Mouse (Mus musculus) liver, adult 2 months (tissue): ENCODE results near the gene Gm10642.

Experiments used
- CTCF ChIP-seq: fragments of 200-500 bp; IDR thresholded peaks from 2 replicates; pipeline ENCODE4 v1.5.1; 2011; ENCODE audit warnings: low read depth, low read length, control low read depth
- POLR2A ChIP-seq: fragments of 200-500 bp; IDR thresholded peaks from 2 replicates; pipeline ENCODE4 v1.6.1; 2011; ENCODE audit warnings: low read length, control low read depth; ENCODE audit not compliant: insufficient read depth; ENCODE audit errors: extremely low read depth

DNA sequence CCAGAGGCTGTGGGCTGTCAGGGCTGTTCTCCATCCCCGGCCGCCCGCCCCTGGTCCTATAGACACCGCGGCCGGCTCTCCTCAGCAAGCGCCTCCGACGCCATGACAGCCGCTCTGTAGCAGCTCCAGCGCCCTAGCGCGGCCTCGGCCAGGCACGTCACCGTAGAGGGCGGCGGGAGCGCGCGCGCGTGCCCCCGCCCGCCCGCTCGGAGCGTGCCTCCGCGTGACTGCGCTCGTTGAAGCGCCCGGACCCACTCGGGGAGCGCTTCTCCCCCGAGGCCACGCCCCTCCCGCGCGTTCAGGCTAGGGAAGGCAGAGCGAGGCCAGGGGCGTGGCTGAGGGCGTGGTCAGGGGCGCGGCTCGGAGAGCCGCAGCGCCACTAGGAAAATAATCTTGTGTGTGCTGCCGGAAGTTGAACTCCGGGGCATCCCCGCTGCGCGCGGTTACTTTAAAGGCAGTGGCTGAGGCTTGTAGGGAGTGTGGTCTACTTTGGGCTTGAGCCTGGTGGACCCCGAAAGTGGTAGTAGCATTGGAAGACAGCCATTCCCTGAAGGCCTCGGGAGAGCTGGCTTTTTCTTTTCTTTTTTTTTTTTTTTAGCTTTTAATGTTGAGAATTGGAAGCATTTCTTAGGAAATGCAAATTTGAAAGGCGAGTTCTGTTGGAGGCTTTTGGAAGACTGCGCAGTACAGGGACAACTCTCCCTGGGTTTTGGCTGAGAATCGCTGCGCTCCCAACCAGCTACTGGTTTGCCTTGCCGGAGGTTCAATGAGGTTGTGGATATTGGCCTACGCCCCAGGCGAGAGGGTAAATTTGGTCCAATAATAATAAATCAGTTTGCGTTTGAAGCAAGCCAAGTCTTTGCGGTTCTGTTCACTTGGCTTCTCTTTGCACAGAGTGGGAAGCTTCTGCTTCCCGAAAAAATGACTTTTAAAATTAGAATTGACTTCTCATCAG lies 1.2 kb downstream of the Gm10642 start, which contains the start of gene Mindy2:
- TF ChIP-seq POLR2A: peak; percentile 82; the same call in 1 of the 2 replicates
- no peak for TF ChIP-seq CTCF
